Mouse (Mus musculus): ENCODE results near the gene Far2. TPM values are rescaled to one million over a fixed set of nuclear protein-coding genes. Genes with fewer than 3 reads are reported as not detected.
A peak's percentile ranks its signal among the peaks of the same experiment; 100 is the strongest.

Far2 gene
- polyA plus RNA-seq, 1 experiment from 2014 or later, result 3.8 TPM

DNA sequence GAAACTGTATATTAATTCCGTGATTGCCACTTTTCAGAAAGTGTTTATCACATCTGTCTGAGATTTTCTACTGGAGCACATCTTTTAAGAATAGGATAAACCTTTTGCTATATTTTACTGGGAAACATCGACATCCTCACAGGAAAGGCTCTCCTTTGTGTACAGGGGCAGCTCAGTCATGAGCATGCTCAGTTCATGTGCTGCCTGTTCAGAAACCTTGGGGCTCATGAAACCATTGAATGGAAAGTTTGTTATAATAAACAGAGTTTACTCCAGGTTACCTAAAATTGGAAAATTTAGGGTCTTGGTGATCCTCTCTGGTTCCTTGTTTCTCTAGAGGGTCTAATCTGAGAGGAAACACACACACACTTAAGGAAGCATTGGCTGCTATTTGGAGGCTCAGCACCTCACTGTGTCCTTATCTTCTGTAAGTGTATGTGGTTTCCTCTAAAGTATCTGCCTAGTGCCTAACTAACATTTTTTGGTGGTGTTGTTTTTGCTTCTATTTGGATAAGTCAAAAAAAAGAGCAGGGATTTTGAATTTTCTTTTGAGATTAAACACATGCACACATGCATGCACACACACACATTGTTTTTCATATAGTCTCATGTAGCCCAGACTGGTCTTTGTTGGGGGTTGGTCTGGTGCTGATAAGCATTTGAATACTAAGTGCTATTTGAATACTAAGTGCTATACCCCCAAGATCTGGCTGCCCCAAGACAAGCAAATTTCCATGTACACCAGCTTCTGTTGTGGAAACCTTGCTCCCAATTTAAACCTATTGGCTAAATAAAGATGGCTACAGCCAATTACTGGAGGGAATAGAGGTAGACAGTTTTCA lies 171.4 kb downstream of the Far2 start:
- H3K4me3 ChIP-seq (ENCODE audit: low read depth, low read length), result no peak overlapping the region
- no peak for ATAC-seq (ENCODE audit: low FRiP score)
- no peak for DNase-seq (ENCODE audit: low spot score)

GRCm38 (mm10) chr6:148222686-148223085 lies 175.6 kb downstream of the Far2 start:
- Histone ChIP-seq H3K36me3 (ENCODE audit: control insufficient read depth, insufficient read depth, low read length) (no peaks in the 10 kb centered on the region), H3K4me3 (ENCODE audit: low read depth, low read length) (no peak overlapping the region), H3K9me3 (ENCODE audit: control insufficient read depth, low read length) (no peaks in the 10 kb centered on the region), H3K27ac (ENCODE audit: low read depth, low read length) (no peak overlapping the region), H3K4me2 (replicated peaks; ENCODE audit: low read depth, low read length) (no peak overlapping the region), H3K9ac (ENCODE audit: low read depth, low read length) (no peak overlapping the region), H3K4me1 (replicated peaks; ENCODE audit: control insufficient read depth, insufficient read depth, low read length) (no peaks in the 10 kb centered on the region), H3K27me3 (ENCODE audit: control insufficient read depth, insufficient read depth, low read length) (no peaks in the 10 kb centered on the region)
- ATAC-seq (ENCODE audit: low FRiP score) (no peak), DNase-seq (ENCODE audit: low spot score) (no peak)
- 80% methylated on average over 2 of the region's 2 CpGs for WGBS

More for the DNA sequence above, 171.4 kb downstream of the Far2 start:
- Histone ChIP-seq H3K9ac (ENCODE audit: low read depth, low read length) (0 out of 2 replicates have a peak overlapping the region, but pooled peaks have one; percentile 2), H3K27me3 (ENCODE audit: control insufficient read depth, insufficient read depth, low read length) (no peaks in the 10 kb centered on the region), H3K36me3 (ENCODE audit: control insufficient read depth, insufficient read depth, low read length) (no peaks in the 10 kb centered on the region), H3K9me3 (ENCODE audit: control insufficient read depth, low read length) (no peaks in the 10 kb centered on the region), H3K4me2 (replicated peaks; ENCODE audit: low read depth, low read length) (no peak overlapping the region), H3K4me1 (replicated peaks; ENCODE audit: control insufficient read depth, insufficient read depth, low read length) (no peaks in the 10 kb centered on the region), H3K27ac (ENCODE audit: low read depth, low read length) (no peak overlapping the region)
- 91% methylated on average over 2 of the region's 2 CpGs for WGBS

- ATAC-seq (ENCODE audit: low FRiP score) (no peak), DNase-seq (ENCODE audit: low spot score) (no peak)
- Histone ChIP-seq H3K9me3 (ENCODE audit: control insufficient read depth, low read length) (no peaks in the 10 kb centered on the region), H3K9ac (ENCODE audit: low read depth, low read length) (no peak overlapping the region), H3K27ac (ENCODE audit: low read depth, low read length) (no peak overlapping the region), H3K36me3 (ENCODE audit: control insufficient read depth, insufficient read depth, low read length) (no peaks in the 10 kb centered on the region), H3K27me3 (ENCODE audit: control insufficient read depth, insufficient read depth, low read length) (no peaks in the 10 kb centered on the region), H3K4me3 (ENCODE audit: low read depth, low read length) (no peak overlapping the region), H3K4me2 (replicated peaks; ENCODE audit: low read depth, low read length) (no peak overlapping the region), H3K4me1 (replicated peaks; ENCODE audit: control insufficient read depth, insufficient read depth, low read length) (no peaks in the 10 kb centered on the region)
- WGBS, result 65% methylated on average over 3 of the region's 3 CpGs
Observed at GRCm38 (mm10) chr6:148227542-148227941, 180.5 kb downstream of the Far2 start.

Other genes with a start within 250 kb of the Far2 start
- gene Ergic2, start 165.1 kb downstream of the Far2 start, polyA plus RNA-seq (2014; fragmentation: Nextera tagmentation; extraction: Ambion mirVana), result 229 and 261 TPM in 2 replicates

All from hindbrain, embryonic 11.5 days (tissue).